Comparison of ENCODE assay signal across 10 mouse cellular contexts in the genomic region with DNA sequence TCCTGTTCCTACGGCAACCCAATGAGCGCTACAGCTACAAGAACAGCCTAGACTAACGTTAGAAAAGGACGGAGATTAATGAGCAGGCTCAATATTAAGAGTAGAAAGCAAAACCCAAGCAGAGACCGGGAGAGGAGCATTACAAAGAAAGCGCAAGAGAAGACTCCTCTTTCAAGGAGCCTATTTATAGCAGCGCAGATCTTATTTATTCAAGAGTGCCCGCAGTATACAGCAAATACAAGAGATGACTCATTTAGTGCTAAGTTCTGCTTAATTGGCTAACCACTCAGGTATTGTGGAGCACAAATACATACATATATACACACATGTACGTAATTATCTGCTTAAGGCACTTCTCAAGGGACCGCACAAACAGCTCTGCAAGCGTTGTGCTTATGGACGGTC.
DNase-seq lines count a peak whose midpoint lies in the region; ATAC-seq and TF ChIP-seq lines count a peak whose summit lies in the region.
"Had no signal": no experiment of that assay in that cellular context is flagged by ENCODE, and none has a peak within 500 bp of the region (broad histone marks: within the 10 kb centered on the region; RNA-seq: fewer than 3 reads in every experiment).

No protein-coding gene starts in this region.

- no peaks in the 10 kb centered on the region for H3K9me3 ChIP-seq in CH12.LX (replicated peaks; ENCODE audit: low read length)
- H3K9me3 ChIP-seq in hindbrain, embryonic 10.5 days, result no peaks in the 10 kb centered on the region
- no peaks in the 10 kb centered on the region for H3K9me3 ChIP-seq in midbrain, embryonic 14.5 days (ENCODE audit: control insufficient read depth, low read length)
- H3K9me3 ChIP-seq: G1E had no signal

- H3K27me3 ChIP-seq in CH12.LX (replicated peaks), result no peaks in the 10 kb centered on the region
- 0 out of 2 replicates have a peak, but pooled peaks cover 4% of the 10 kb centered on the region for H3K27me3 ChIP-seq in hindbrain, embryonic 10.5 days (ENCODE audit: insufficient read depth, poor library complexity, severe bottlenecking)
- H3K27me3 ChIP-seq in midbrain, embryonic 14.5 days (ENCODE audit: control insufficient read depth, insufficient read depth, low read length), result no peaks in the 10 kb centered on the region

- no peak for TF ChIP-seq POLR2A in CH12.LX (IDR thresholded peaks at IDR 0.05; ENCODE audit: low read depth, low read length)

- H3K4me1 ChIP-seq in CH12.LX (ENCODE audit: control insufficient read depth in 1 of 2, insufficient read depth in 2 of 2), result no peaks in the 10 kb centered on the region
- H3K4me1 ChIP-seq in hindbrain, embryonic 10.5 days (replicated peaks), result peaks cover 33% of the 10 kb centered on the region
- H3K4me1 ChIP-seq in midbrain, embryonic 14.5 days (ENCODE audit: control insufficient read depth, insufficient read depth, low read length), result peaks cover 9% of the 10 kb centered on the region; the same call in 1 of the 2 replicates

- peak overlapping the region in 1 of 3 experiments; percentile 13 for H3K4me3 ChIP-seq in CH12.LX (replicated peaks in 1 of 3; ENCODE audit: low read depth in 2 of 3, low read length in 2 of 3, poor library complexity in 1 of 3)
- no peak overlapping the region for H3K4me3 ChIP-seq in hindbrain, embryonic 10.5 days
- peak overlapping the region; percentile 9 for H3K4me3 ChIP-seq in midbrain, embryonic 14.5 days (replicated peaks; ENCODE audit: low read depth, low read length)

- H3K4me2 ChIP-seq in CH12.LX (ENCODE audit: insufficient read depth, low read depth, poor library complexity, severe bottlenecking), result peak overlapping the region; percentile 71; the same call in 1 of the 2 replicates
- H3K4me2 ChIP-seq in midbrain, embryonic 14.5 days (ENCODE audit: low read length), result peak overlapping the region; percentile 47

- intact Hi-C loops in gastrocnemius, postnatal 36 days (cut with DNase I), result no loop called here

- no peak for DNase-seq in CH12.LX (ENCODE audit: extremely low read depth)
- DNase-seq in brain, adult 2 months (ENCODE audit: low read depth, low spot score), result peak; percentile 48
- no peak for DNase-seq in hindbrain, embryonic 10.5 days (ENCODE audit: low spot score)
- peak; percentile 62 for DNase-seq in midbrain, embryonic 14.5 days
- no peak for DNase-seq in testis, postnatal 14 days (ENCODE audit: low spot score)
- no peak for DNase-seq in gastrocnemius, postnatal 36 days
- DNase-seq in lung, adult 18-20 months, result no peak
- DNase-seq: heart, adult 11 months; thymus, postnatal 36 days had no signal

- dilution Hi-C loops in CH12.LX (cut with MboI; ENCODE audit: extremely low pct_ligation_motif_present, extremely low pct_unique_long_range_greater_than_20kb, low sequenced_read_pairs), result no loop called here

- 66% methylated on average over 12 of the region's 12 CpGs for WGBS in hindbrain, embryonic 10.5 days
- 27% methylated on average over 12 of the region's 12 CpGs for WGBS in midbrain, embryonic 14.5 days

- no peaks in the 10 kb centered on the region for H3K79me2 ChIP-seq in CH12.LX (replicated peaks; ENCODE audit: control insufficient read depth, extremely low read depth, insufficient read depth, poor library complexity, severe bottlenecking)

- no peak overlapping the region for H3K9ac ChIP-seq in CH12.LX (ENCODE audit: insufficient read depth, low read depth)
- no peak overlapping the region for H3K9ac ChIP-seq in midbrain, embryonic 14.5 days (replicated peaks; ENCODE audit: low read length)

- in situ Hi-C loops in CH12.LX (cut with MboI; ENCODE audit: low pct_ligation_motif_present, low pct_unique_long_range_greater_than_20kb, low sequenced_read_pairs), result no loop called here

- no peak for TF ChIP-seq EP300 in CH12.LX (IDR thresholded peaks at IDR 0.05; ENCODE audit: low read length)

- ATAC-seq in midbrain, embryonic 14.5 days (ENCODE audit: low FRiP score, low TSS enrichment), result 0 out of 2 replicates have a peak, but pooled peaks have one; percentile 21

- no peaks in the 10 kb centered on the region for H3K36me3 ChIP-seq in CH12.LX (replicated peaks in 1 of 2; ENCODE audit: control insufficient read depth in 1 of 2, insufficient read depth in 1 of 2, low read length in 1 of 2)
- no peaks in the 10 kb centered on the region for H3K36me3 ChIP-seq in hindbrain, embryonic 10.5 days
- H3K36me3 ChIP-seq in midbrain, embryonic 14.5 days (ENCODE audit: control insufficient read depth, insufficient read depth, low read length), result no peaks in the 10 kb centered on the region
- H3K36me3 ChIP-seq: G1E had no signal

- no peak overlapping the region for H3K27ac ChIP-seq in CH12.LX (ENCODE audit: insufficient read depth, low read depth)
- peak overlapping the region; percentile 30 for H3K27ac ChIP-seq in hindbrain, embryonic 10.5 days
- H3K27ac ChIP-seq in midbrain, embryonic 14.5 days (replicated peaks; ENCODE audit: low read depth, low read length), result no peak overlapping the region

- no peak for TF ChIP-seq CTCF in CH12.LX (conservative IDR thresholded peaks at IDR 0.05 in 1 of 2, IDR thresholded peaks at IDR 0.05 in 1 of 2; ENCODE audit: low read depth in 2 of 2, low read length in 2 of 2)

- no peak for TF ChIP-seq RAD21 in CH12.LX (IDR thresholded peaks at IDR 0.05; ENCODE audit: low read depth, low read length)

TF ChIP-seq in CH12.LX, 34 proteins besides CTCF, POLR2A, EP300 and RAD21:
- TF ChIP-seq KAT2A (IDR thresholded peaks at IDR 0.05; ENCODE audit: insufficient replicate concordance, low read length), result no peak
- TF ChIP-seq NELFE (IDR thresholded peaks at IDR 0.05; ENCODE audit: low read depth, low read length), result no peak
- TF ChIP-seq JUN (IDR thresholded peaks at IDR 0.05; ENCODE audit: insufficient read depth, low read depth, low read length), result no peak
- TF ChIP-seq GABPA (IDR thresholded peaks at IDR 0.05; ENCODE audit: insufficient replicate concordance, low read depth, low read length), result no peak
- no peak for TF ChIP-seq CHD1 (IDR thresholded peaks at IDR 0.05; ENCODE audit: low read depth, low read length)
- TF ChIP-seq CHD2 (IDR thresholded peaks at IDR 0.05; ENCODE audit: low read length), result no peak
- TF ChIP-seq TBP (conservative IDR thresholded peaks at IDR 0.05; ENCODE audit: low read depth, low read length), result no peak
- TF ChIP-seq HCFC1 (IDR thresholded peaks at IDR 0.05; ENCODE audit: low read depth, low read length), result no peak
- TF ChIP-seq PAX5 (IDR thresholded peaks at IDR 0.05; ENCODE audit: low read length), result no peak
- TF ChIP-seq RCOR1 (conservative IDR thresholded peaks at IDR 0.05; ENCODE audit: low read depth, low read length), result no peak
- TF ChIP-seq ZKSCAN1 (IDR thresholded peaks at IDR 0.05; ENCODE audit: borderline replicate concordance, low read depth, low read length), result no peak
- no peak for TF ChIP-seq UBTF (IDR thresholded peaks at IDR 0.05; ENCODE audit: low read depth, low read length)
- no peak for TF ChIP-seq BHLHE40 (IDR thresholded peaks at IDR 0.05; ENCODE audit: low read depth, low read length)
- no peak for TF ChIP-seq ZC3H11A (IDR thresholded peaks at IDR 0.05; ENCODE audit: low read depth, low read length)
- TF ChIP-seq MAZ (IDR thresholded peaks at IDR 0.05; ENCODE audit: low read depth, low read length), result no peak
- TF ChIP-seq ZMIZ1 (IDR thresholded peaks at IDR 0.05; ENCODE audit: low read depth, low read length), result no peak
- TF ChIP-seq E2F4 (IDR thresholded peaks at IDR 0.05; ENCODE audit: insufficient replicate concordance, low read depth, low read length), result no peak
- TF ChIP-seq ETS1 (conservative IDR thresholded peaks at IDR 0.05; ENCODE audit: low read depth, low read length), result no peak

Comparison
In these comparisons a context has a peak if more than half of its experiments do, and no peak if none do; other contexts are left out.
1. DNase-seq: peak in brain, adult 2 months (single experiment) and midbrain, embryonic 14.5 days (single experiment); none in CH12.LX (single experiment), hindbrain, embryonic 10.5 days (single experiment), testis, postnatal 14 days (single experiment), gastrocnemius, postnatal 36 days (0 of 2) and lung, adult 18-20 months (0 of 2).